Mouse (Mus musculus) urinary bladder, postnatal 10 days (tissue): ENCODE data around the gene Gm16181.

Experiments used
- DNase-seq: peaks from one replicate; pipeline ENCODE4 v3.0.0; 2022; ENCODE audit warnings: low spot score

The Gm16181 gene

DNA sequence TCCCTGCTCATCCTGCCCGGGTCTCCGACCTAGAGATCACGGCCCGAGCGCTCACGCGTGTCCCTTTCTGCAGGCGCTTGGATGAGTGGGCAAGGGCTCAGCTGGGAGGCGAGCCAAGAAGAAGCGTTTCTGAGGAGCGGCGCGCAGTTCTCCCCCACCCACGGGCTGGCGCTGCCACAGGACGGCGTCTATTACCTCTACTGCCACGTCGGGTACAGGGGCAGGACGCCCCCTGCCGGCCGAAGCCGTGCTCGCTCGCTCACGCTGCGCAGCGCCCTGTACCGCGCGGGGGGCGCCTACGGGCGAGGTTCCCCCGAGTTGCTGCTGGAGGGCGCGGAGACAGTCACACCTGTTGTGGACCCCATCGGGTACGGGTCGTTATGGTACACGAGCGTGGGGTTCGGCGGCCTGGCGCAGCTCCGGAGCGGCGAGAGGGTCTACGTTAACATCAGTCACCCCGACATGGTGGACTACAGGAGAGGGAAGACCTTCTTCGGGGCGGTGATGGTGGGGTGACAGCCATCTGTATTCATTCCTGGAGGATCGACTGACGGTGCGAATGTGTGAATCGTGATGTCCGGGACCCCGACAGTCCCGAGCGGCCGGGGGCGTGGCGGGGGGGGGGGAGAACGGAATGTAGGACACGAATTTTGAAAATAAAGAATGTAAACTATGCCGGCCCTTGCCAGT is 24.9 kb upstream of the Gm16181 start:
- peak; percentile 47 for DNase-seq

DNA sequence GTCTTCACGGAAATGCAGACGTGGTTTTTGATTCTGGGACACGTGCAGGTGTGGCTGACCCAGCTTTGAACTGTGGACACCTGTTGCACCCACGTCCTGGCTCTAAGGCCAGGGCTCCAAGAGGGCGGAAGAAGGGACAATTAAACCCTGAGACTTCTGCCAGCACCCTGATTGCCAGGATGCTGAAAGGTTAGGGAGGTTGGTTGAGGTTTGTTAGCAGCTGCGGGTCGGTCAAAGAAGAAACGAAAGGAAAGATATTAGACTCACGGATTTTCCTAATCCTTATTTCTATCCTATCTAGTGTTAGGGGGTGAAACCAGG is 24.4 kb upstream of the Gm16181 start:
- no peak for DNase-seq

DNA sequence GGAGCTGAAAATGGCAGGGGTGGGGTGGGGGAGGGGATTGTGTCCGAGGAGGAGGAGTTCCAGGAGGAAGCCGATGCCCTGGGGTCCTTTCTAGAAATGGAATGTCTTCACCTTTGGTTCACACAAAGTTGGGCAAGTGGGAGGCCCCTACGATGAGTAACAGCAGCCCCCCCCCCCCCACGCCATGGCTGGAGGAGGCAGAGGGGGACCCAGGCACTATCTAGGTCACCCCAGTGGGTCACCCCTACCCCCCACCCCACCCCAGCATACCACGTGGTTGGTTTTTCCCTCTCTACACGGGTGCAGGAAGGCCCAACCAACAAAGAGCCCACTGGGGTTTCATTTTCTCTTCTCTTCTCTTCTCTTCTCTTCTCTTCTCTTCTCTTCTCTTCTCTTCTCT is 23.5 kb upstream of the Gm16181 start:
- no peak for DNase-seq

- no peak for DNase-seq
Observed at GRCm38 (mm10) chr17:35198029-35198428, 22.6 kb upstream of the Gm16181 start.

DNA sequence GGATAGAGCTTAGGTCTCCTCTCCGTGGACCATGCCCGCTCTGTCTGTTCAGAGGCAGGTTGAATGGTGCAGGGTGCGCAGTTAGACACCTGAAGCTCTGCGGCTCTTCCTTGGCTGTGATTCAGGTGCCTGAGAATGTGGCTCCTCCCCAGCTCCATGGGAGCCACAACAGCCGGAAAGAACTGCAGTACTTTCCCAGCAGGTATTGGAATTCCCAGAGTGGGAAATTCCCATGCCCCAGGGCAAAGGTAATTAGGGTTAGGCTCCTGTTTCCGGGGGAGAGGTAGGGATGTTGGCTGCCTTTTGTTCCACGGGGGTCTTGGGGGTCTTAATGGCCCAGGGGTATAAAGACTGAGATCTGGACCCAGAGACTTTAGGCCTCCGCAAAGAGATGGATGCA is 21.7 kb upstream of the Gm16181 start:
- DNase-seq, result no peak

- DNase-seq, result no peak
Observed at GRCm38 (mm10) chr17:35200398-35200797, 20.2 kb upstream of the Gm16181 start.

DNA sequence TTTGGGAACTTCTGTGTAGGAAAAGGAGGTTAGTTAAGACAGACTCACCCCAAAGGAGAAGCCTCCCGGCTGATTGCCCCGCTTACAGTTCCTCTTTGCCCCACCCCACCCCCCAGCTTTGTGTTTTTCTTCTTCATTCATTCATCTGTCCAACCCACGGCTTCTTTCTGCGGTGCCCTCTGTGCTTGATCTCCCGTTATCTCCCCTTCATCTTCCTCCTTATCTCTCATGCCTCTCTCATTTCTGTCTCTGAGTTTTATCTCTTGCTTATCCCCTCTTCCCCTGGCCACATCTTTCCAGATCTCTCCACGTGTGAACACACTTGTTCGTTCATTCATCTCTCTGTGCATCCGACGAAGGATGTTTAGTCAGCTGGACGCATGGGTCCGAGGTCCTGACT is 19.5 kb upstream of the Gm16181 start:
- no peak for DNase-seq

DNA sequence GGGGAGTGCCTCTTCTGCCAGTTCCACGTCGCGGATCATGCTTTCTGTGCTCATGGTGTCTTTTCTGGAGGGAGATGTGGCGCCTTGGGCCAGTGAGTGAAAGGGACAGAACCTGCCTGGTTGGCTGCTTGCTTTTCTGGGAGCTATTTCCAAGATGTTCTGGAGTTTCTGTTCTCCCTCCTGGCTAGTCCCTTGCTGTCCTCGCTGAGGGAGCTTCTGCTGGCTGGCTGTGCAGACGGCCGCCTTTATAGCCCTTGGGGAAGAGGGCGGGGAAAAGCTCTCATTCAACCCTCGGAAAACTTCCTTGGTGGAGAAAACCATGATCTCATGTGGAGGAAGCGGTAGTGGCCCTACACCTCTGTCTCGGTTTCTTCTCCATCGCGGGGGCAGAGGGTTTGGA is 18.8 kb upstream of the Gm16181 start, which contains the start of gene Tnf:
Tnf (minus strand) TSS at position 221 of the 400 bp plus-strand sequence.
- no peak for DNase-seq

DNA sequence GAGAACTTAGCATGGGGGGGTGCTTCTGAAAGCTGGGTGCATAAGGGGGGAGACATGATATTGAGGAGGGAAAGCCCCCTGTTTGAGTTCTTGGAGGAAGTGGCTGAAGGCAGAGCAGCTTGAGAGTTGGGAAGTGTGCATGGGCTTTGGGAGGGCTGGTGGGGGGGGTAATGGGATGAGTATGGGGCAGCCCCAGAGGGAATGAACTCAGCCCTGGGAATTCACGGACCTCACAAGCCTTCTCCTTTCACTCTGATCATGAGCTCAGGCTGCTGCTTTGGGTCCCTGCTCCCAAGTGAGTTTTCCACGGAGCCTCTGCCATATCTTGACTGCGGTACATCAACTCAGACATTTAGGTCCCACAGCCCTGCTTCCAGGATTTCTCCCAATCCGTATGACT is 18.2 kb upstream of the Gm16181 start:
- no peak for DNase-seq

DNA sequence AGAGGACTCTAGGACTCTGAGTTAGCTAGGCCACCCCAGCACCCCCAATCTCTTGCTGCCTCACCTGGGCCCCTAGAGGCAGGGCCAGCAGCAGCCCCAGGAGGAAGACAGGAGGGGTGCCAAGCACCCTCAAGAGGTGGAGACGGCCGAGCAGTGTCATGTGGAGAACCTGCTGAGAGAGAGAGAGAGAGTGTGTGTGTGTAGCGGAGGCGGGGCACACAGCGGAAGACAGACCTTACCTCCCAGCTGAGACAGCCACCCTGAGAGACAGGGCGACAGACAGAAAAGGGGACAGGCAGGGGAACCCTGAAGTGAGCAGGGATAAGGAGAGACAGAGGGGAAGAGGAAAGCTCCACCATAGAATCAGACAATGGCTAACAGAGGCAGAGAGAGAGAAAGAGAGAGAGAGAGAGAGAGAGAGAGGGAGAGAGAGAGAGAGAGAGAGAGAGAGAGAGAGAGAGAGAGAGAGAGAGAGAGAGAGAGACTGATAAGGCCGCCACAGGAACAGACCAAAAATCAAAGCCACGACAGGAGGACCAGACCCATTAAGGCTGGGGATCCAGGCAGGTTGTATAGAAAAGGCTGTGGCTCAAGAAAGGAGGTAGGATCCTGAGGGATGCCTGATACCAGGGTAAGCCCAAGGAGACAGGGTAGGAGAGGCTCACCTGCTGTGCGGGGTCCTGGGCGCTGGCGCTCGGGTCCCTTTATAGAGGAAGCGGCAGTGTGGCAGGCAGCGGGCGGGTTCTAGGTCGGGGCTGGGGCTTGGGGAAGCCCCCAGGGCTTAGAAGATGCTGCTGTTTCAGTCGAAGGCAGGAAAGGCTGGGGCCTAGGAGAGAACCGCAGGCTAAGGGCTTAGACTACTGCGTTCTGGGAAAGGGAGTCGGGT is 15.9 kb upstream of the Gm16181 start, which contains the start of gene Lta:
Lta (minus strand) TSS at position 858 of the 886 bp plus-strand sequence.
- DNase-seq, result no peak

- no peak for DNase-seq
Observed at GRCm38 (mm10) chr17:35205380-35205769, 15.3 kb upstream of the Gm16181 start.

DNA sequence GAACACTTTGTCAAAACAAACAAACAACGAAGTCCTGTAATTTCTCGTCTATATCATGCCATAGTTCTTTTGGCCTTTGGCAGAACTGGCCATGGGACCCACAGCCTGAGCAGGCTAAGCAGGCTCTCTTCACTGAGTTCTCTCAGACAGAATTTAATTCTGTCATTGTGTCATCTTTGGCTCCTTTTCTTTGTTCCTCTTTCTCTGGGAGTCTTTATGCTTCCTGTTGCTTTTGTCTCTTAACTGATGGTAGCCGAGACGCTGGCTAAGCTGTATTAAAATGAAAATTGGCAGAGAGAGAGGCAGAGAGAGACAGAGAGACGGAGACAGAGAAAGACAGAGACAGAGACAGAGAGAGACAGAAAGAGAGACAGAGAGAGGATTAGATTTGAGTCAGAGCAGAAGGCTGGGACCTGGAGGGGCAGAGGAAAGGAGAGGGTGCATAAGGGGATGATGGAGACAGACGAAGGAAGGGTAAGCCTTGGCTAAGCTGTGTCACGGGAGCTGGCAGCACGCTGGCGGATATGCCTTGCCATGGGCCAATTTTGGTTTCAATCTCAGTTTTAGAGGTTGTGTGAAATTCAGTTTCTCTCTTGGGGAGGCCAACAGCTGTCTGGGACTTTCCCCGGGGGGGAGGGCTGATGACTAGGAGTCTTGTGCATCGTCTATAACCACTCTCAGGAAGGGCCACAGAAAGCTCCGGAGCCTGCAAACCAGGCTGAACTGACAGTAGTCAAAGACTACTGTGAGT is 10.7 kb upstream of the Gm16181 start:
- DNase-seq, result no peak

DNA sequence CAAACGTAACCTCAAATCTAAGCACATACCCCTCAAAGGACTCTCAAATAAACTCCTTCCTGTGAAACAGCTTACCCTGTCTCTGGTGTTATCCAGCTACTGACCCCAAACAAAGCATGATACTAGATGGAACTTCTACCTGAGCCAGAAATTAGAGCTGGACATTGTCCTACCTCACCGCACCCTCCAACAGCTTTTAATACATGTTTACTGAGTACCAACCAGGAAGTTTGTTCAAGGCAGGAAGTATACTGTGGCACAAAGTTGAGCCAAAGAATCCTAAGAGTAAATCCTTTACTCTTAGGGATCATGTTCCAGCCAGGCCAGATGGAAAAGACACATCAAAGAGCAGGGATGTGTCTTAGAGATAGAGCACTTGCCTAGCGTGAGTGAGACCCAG is 10.0 kb upstream of the Gm16181 start:
- no peak for DNase-seq

DNA sequence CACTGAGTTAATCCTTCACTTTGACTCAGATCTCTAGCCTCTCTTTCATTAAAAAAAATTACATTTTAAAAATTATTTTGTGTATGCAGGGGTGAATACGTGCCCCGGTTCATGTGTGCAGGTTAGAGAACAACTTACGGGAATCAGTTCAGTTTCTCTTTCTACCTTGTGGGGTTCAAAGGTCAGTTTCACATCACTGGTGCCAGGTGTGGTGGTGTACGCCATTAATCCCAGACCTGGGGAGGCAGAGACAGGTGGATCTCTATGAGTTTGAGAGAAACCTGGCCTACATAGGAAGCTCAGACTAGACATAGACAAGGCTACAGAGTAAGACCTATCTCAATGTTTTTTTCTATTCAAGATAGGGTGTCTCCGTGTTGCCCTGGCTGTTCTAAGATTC is 7.6 kb upstream of the Gm16181 start:
- DNase-seq, result no peak

DNA sequence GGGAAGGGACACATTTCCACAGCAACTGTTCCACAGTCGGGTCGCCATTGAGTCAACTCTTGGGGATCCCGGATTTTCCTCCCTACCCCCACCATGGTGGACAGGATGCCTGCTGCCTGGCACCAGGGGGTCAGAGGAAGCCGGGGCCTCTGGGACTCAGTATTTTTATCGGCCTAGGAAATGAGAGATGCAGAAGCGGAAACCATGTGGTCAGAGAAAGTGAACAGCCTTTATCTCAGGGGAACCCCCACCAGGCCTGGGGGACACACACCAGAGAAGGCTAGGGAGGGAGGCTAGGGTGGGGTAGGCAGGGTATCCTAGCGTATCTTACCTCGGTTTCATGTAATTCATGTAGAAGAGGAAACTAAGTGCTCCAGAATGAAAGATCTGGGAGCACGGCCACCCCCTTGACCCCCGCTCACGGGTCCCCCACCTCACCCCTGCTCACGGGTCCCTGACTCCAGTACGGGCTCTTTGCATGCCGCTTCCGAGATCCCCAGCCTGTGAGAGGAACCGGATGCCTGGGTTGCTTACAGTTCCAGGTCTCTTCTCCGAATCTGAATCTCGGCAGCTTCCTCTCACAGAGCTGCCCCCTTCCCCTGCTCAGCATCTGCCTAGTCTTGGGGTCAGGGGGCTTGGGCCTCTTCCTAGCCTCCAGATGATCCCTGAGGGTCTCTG is 2.0 kb upstream of the Gm16181 start:
- DNase-seq, result no peak

- DNase-seq, result no peak
Observed at GRCm38 (mm10) chr17:35219601-35220041, 1.0 kb upstream of the Gm16181 start.

GRCm38 (mm10) chr17:35222299-35222698 is 1.7 kb downstream of the Gm16181 start:
- no peak for DNase-seq

GRCm38 (mm10) chr17:35224641-35225040 is 4.0 kb downstream of the Gm16181 start:
- no peak for DNase-seq

- DNase-seq, result no peak
Observed at GRCm38 (mm10) chr17:35225456-35225855, 4.8 kb downstream of the Gm16181 start.

DNA sequence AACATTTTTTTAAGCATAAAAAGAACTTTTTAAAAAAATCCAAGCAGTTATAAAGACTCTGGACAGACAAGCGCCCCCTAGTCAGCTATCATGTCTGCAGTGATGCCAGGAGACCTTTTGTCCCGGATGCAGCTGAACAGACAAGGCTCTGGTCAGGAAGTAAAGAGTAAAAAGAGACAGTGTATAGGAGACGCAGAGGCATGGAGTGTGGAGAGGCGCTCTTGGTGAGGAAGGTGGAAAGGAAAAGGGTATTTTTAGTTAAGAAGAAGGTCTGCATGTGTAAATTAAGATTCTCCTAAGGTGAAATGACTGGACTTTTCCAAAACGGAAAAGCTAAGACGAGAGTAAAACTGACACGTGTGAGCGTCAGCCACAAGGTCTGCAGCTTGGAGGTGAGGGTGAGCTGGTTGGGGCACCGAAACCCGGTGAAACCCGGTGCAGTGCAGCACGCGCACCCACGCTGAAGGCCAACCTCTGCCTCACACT is 6.0 kb downstream of the Gm16181 start:
- no peak for DNase-seq

DNA sequence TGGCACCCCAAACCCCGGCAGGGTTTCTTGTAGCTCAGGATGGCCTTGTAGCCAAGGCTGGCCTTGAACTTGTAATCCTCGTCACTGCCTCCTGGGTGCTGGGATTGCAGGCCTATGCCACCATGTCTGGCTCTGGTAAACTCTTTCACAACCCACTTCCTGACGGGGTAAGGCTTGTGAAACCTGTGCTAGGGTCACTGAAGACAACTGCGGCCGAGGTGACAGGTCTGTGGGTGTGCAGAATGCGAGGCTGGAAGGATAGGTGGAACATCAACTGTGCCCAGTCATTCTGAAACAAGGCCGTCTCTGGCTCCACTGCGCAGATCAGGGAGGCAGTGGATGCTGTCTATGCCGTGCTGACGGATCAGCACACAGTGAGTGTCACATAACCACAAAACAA is 10.4 kb downstream of the Gm16181 start:
- DNase-seq, result no peak

DNA sequence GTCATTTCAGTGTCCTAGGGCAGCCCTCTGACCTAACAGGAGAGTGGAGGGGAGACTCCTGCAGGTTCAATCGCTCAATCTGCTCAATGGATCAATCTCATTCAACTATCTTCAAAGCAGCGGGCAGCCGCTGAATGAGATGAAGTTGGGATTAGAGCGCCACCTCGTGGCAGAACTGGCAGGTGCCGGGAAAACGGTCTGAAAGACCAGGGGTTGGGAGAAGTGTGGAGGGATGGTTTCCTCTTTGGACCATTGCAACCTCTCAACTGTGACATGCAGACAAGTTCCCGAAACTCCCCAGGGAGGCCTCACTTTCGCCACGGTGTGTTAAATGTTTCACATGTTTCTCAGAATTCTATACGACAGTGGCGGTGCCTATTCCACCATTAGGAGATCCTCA is 11.4 kb downstream of the Gm16181 start:
- DNase-seq, result peak; percentile 62
